Mouse (Mus musculus) retina, adult 2 months (tissue): ENCODE measurements around the gene Lhpp.

ENCODE experiments used
- DNase-seq: peaks from one replicate; pipeline ENCODE4 v3.0.0-alpha.2; 2012; ENCODE audit warnings: low read depth, low spot score

The Lhpp gene

DNA sequence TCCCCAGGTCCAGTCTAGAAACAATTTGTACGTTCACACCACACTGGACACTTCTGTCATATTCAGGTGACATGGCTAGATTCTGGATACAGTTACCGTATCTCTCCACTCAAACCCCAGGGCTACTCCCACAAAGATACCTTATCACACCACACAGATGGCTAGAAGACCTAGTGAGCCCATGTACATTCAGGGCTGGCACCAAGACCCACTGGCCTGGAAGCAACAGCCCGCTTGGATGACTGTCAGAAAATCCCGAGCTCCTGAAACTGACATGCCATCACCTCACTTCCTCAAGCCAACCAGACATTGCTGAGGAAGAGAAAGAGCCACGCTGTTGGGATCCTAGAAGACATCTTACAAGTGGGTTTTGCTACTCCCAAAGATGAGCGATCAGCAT, 128.4 kb downstream of the Lhpp start:
- no peak for DNase-seq

DNA sequence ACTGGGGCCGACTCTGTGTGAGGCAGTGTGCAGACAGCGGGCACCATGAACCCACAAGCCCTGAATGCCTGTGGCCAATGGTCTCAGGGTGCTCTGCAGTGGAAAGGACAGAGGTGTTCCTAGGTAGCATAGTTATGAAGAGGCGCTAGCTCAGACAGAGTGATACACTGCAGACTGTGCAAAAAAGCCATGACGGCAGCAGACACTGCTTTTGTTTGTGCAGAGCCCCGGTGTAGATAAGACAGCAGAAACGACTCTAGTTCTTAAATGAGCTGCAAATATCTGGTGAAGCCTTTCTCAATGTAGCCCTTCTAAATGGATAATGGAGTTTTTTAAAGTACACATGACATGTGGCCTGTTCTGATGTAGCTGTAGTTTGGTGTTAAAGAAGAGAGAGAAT, 129.4 kb downstream of the Lhpp start:
- no peak for DNase-seq

GRCm38 (mm10) chr7:132742912-132743311, 132.5 kb downstream of the Lhpp start:
- DNase-seq: no peak

GRCm38 (mm10) chr7:132747096-132747495, 136.7 kb downstream of the Lhpp start:
- DNase-seq: no peak

- no peak for DNase-seq
Measured at GRCm38 (mm10) chr7:132748076-132748769, 137.8 kb downstream of the Lhpp start.

- no peak for DNase-seq
Measured at GRCm38 (mm10) chr7:132749504-132749903, 139.1 kb downstream of the Lhpp start.

GRCm38 (mm10) chr7:132751716-132752115, 141.3 kb downstream of the Lhpp start:
- DNase-seq: no peak

GRCm38 (mm10) chr7:132753518-132754388, 143.3 kb downstream of the Lhpp start:
- DNase-seq: no peak

- DNase-seq: no peak
Measured at GRCm38 (mm10) chr7:132754389-132754750, 143.9 kb downstream of the Lhpp start.
